Mouse (Mus musculus) layer of hippocampus, adult 2 months (tissue): Measurements from ENCODE around the gene Gnb5. TPM values are rescaled to one million over a fixed set of nuclear protein-coding genes. Genes with fewer than 3 reads are reported as not detected.

Source experiments
- DNase-seq, 2 experiments: peaks; one replicate each; pipeline ENCODE4 v3.0.0; 2022; ENCODE audit warnings: low spot score in 2 of 2
- H3K27ac ChIP-seq: fragments of 200-600 bp; 2 replicates; pipeline ENCODE4 v1.8.1; 2022
- H3K4me3 ChIP-seq: fragments of 200-600 bp; 2 replicates; pipeline ENCODE4 v1.8.1; 2022; ENCODE audit warnings: mild to moderate bottlenecking
- CTCF ChIP-seq: fragments of 200-600 bp; conservative IDR thresholded peaks from 2 replicates; pipeline ENCODE4 v1.8.1; 2022; ENCODE audit warnings: antibody characterized with exemption, mild to moderate bottlenecking, moderate library complexity
- long read RNA-seq, 2 experiments: library from polyadenylated mRNA; stranded (forward); transcript quantifications; one replicate each; pipeline ENCODE4 v2.0.0; 2021; ENCODE audit warnings: borderline mapping rate in 2 of 2
- total RNA-seq, 2 experiments: library from RNA; stranded (reverse); gene quantifications; 2 replicates each; pipeline ENCODE4 v1.2.3; 2021

The Gnb5 gene
- total RNA-seq, result 100 to 1,000 TPM; 125 to 127 TPM
- long read RNA-seq, experiment 1, transcript Gnb5-206 (11 exons, 2,105 nt), result major isoform, 92 of 101 reads
- long read RNA-seq, experiment 1, partial matches to known transcripts, result 5 of 101 reads
- long read RNA-seq, experiment 1, other reads (novel, unspliced or antisense), result 4 of 101 reads
- long read RNA-seq, experiment 2, transcript Gnb5-206 (11 exons, 2,105 nt), result major isoform, 129 of 149 reads
- long read RNA-seq, experiment 2, partial matches to known transcripts, result 13 of 149 reads
- long read RNA-seq, experiment 2, other reads (novel, unspliced or antisense), result 6 of 149 reads

- H3K27ac ChIP-seq, result peak within 1 kb of the TSS; percentile 14; the same call in 1 of the 2 replicates
- no peak within 1 kb of the TSS for H3K4me3 ChIP-seq
- DNase-seq, result no peak
- TF ChIP-seq CTCF, result no peak
Measured at GRCm38 (mm10) chr9:75306126-75306898, at the start of gene Gnb5. TSS of gene Gnb5 (plus strand) at chr9:75306288.

GRCm38 (mm10) chr9:75258792-75259191 is 47.3 kb upstream of the Gnb5 start:
- no peak for DNase-seq
- no peak for TF ChIP-seq CTCF
- H3K27ac ChIP-seq, result no peak overlapping the region
- H3K4me3 ChIP-seq, result no peak overlapping the region

- no peak for DNase-seq
- Histone ChIP-seq H3K4me3 (no peak overlapping the region), H3K27ac (no peak overlapping the region)
- peak; percentile 63 for TF ChIP-seq CTCF
Measured at GRCm38 (mm10) chr9:75259656-75260055, 46.4 kb upstream of the Gnb5 start.

- Histone ChIP-seq H3K27ac (no peak overlapping the region), H3K4me3 (no peak overlapping the region)
- no peak for TF ChIP-seq CTCF
- no peak for DNase-seq
Measured at GRCm38 (mm10) chr9:75261332-75261872, 44.7 kb upstream of the Gnb5 start.

GRCm38 (mm10) chr9:75262235-75262826 is 43.8 kb upstream of the Gnb5 start:
- peak; percentile 64 for TF ChIP-seq CTCF
- no peak for DNase-seq
- no peak overlapping the region for H3K4me3 ChIP-seq
- no peak overlapping the region for H3K27ac ChIP-seq

- H3K4me3 ChIP-seq, result no peak overlapping the region
- H3K27ac ChIP-seq, result no peak overlapping the region
- TF ChIP-seq CTCF, result no peak
- DNase-seq, result no peak
Measured at GRCm38 (mm10) chr9:75264008-75264718, 41.9 kb upstream of the Gnb5 start.

GRCm38 (mm10) chr9:75267147-75267546 is 38.9 kb upstream of the Gnb5 start:
- TF ChIP-seq CTCF, result peak; percentile 56
- H3K27ac ChIP-seq, result no peak overlapping the region
- no peak overlapping the region for H3K4me3 ChIP-seq
- no peak for DNase-seq

GRCm38 (mm10) chr9:75270382-75270781 is 35.7 kb upstream of the Gnb5 start:
- no peak for DNase-seq
- Histone ChIP-seq H3K27ac (no peak overlapping the region), H3K4me3 (no peak overlapping the region)
- no peak for TF ChIP-seq CTCF

GRCm38 (mm10) chr9:75271539-75271938 is 34.5 kb upstream of the Gnb5 start:
- Histone ChIP-seq H3K27ac (no peak overlapping the region), H3K4me3 (no peak overlapping the region)
- no peak for TF ChIP-seq CTCF
- DNase-seq, result no peak

GRCm38 (mm10) chr9:75273646-75274045 is 32.4 kb upstream of the Gnb5 start:
- no peak for TF ChIP-seq CTCF
- no peak overlapping the region for H3K27ac ChIP-seq
- DNase-seq, result no peak

GRCm38 (mm10) chr9:75274486-75274885 is 31.6 kb upstream of the Gnb5 start:
- no peak for DNase-seq
- H3K4me3 ChIP-seq, result no peak overlapping the region
- H3K27ac ChIP-seq, result no peak overlapping the region
- TF ChIP-seq CTCF, result no peak

More at GRCm38 (mm10) chr9:75273646-75274045, 32.4 kb upstream of the Gnb5 start:
- H3K4me3 ChIP-seq, result no peak overlapping the region

GRCm38 (mm10) chr9:75275051-75275450 is 31.0 kb upstream of the Gnb5 start:
- peak; percentile 39 for TF ChIP-seq CTCF
- H3K27ac ChIP-seq, result no peak overlapping the region
- DNase-seq, result no peak

GRCm38 (mm10) chr9:75280814-75281213 is 25.3 kb upstream of the Gnb5 start:
- H3K27ac ChIP-seq, result no peak overlapping the region
- H3K4me3 ChIP-seq, result no peak overlapping the region
- TF ChIP-seq CTCF, result peak; percentile 70
- DNase-seq, result peak in 1 of 2 experiments; percentile 35

More at GRCm38 (mm10) chr9:75275051-75275450, 31.0 kb upstream of the Gnb5 start:
- H3K4me3 ChIP-seq, result no peak overlapping the region
